Mouse (Mus musculus) olfactory bulb, adult 2 months (tissue): ENCODE results near the gene Chst8.

Experiments
- CTCF ChIP-seq: fragments of 200-500 bp; IDR thresholded peaks from 2 replicates; pipeline ENCODE4 v1.5.1; 2012; ENCODE audit warnings: low read depth, mild to moderate bottlenecking, low read length, moderate library complexity; ENCODE audit not compliant: insufficient read depth
- POLR2A ChIP-seq: fragments of 200-500 bp; IDR thresholded peaks from 2 replicates; pipeline ENCODE4 v1.6.1; 2012; ENCODE audit warnings: mild to moderate bottlenecking, low read depth, low read length, moderate library complexity; ENCODE audit not compliant: insufficient read depth

DNA sequence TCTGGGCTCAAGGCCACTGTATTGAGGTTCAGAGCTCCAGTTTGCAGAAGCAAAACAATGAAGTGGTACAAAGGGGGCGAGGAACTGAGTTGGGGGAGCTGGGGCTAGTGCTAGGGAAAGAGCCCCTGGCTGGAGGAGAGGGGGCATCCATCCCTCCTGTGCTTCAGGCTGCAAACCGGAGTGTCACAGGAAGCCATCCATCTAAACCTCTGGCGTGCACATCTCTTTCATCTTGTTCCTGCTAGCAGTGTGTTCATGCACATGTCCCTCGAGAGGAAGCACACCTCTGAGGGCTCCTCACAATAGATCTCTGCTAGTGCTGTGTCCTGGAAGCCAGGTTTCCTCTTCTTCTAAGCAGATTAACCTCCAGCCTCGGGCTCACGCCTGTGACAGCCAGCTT lies 65.9 kb downstream of the Chst8 start:
- TF ChIP-seq POLR2A, result no peak
- no peak for TF ChIP-seq CTCF
